27 mouse cellular contexts compared by ENCODE assay signal in the genomic region with DNA sequence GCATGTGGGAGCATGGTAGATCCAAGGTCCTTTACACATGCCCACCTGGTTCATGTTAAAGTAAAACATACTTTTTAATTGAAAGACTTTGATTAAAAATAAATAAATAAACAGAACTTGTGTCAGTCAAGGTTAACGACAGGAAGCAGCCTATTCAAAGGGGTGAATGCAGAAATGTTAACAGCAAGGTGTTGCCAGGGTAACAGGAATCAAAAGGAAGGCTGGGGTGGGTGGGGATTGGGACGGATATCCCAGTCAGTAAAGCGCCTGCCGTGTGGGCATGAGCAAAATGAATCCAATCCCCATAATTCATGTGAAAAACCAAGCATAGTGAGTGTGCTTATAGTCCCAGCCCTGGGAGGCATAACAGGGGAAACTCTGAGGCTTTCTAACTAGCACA.
"Had no signal": no experiment of that assay in that cellular context is flagged by ENCODE, and none has a peak within 500 bp of the region (broad histone marks: within the 10 kb centered on the region; RNA-seq: fewer than 3 reads in every experiment).

No protein-coding gene starts in this region.

- DNase-seq: gastrocnemius, adult 2 months; gastrocnemius, postnatal 10 days; gastrocnemius, postnatal 25 days; heart, adult 18-20 months; heart, postnatal 10 days; heart, postnatal 4 days; kidney, adult 11 months; kidney, adult 2 months; kidney, adult 9 months; kidney, postnatal 14 days; layer of hippocampus, adult 9-11 months; liver; liver, embryonic 13.5 days had no signal

- H3K4me3 ChIP-seq: gastrocnemius, adult 2 months; heart, embryonic 10.5 days; heart, embryonic 12.5 days; hindbrain, embryonic 10.5 days; hindbrain, embryonic 12.5 days; kidney, embryonic 15.5 days; left cerebral cortex, adult 2 months; limb, embryonic 10.5 days; limb, embryonic 12.5 days; liver, embryonic 13.5 days; liver, embryonic 15.5 days had no signal

- ATAC-seq: hindbrain, embryonic 16.5 days; intestine, embryonic 16.5 days had no signal

- H3K27ac ChIP-seq: gastrocnemius, adult 2 months; heart, embryonic 10.5 days; hindbrain, embryonic 10.5 days; hindbrain, embryonic 12.5 days; hindbrain, embryonic 14.5 days; kidney, embryonic 15.5 days; kidney, postnatal 0 days; left cerebral cortex, adult 2 months; limb, embryonic 10.5 days; limb, embryonic 12.5 days; liver, embryonic 13.5 days; liver, embryonic 15.5 days had no signal

- H3K9ac ChIP-seq: heart, embryonic 12.5 days; hindbrain, embryonic 12.5 days; hindbrain, embryonic 14.5 days; kidney, embryonic 15.5 days; limb, embryonic 12.5 days; liver, embryonic 13.5 days; liver, embryonic 15.5 days had no signal

- H3K36me3 ChIP-seq: heart, embryonic 10.5 days; heart, embryonic 12.5 days; hindbrain, embryonic 10.5 days; hindbrain, embryonic 12.5 days; kidney, embryonic 15.5 days; limb, embryonic 10.5 days; limb, embryonic 12.5 days; liver, embryonic 13.5 days; liver, embryonic 15.5 days had no signal

- H3K4me1 ChIP-seq: heart, embryonic 10.5 days; heart, embryonic 12.5 days; hindbrain, embryonic 12.5 days; kidney, embryonic 15.5 days; limb, embryonic 10.5 days; limb, embryonic 12.5 days; liver, embryonic 13.5 days; liver, embryonic 15.5 days had no signal

- H3K27me3 ChIP-seq: heart, embryonic 12.5 days; hindbrain, embryonic 12.5 days; kidney, embryonic 15.5 days; limb, embryonic 12.5 days; liver, embryonic 13.5 days; liver, embryonic 15.5 days had no signal

- H3K4me2 ChIP-seq: heart, embryonic 12.5 days; hindbrain, embryonic 12.5 days; hindbrain, embryonic 14.5 days; kidney, embryonic 15.5 days; limb, embryonic 12.5 days; liver, embryonic 11.5 days; liver, embryonic 13.5 days; liver, embryonic 15.5 days had no signal

- H3K9me3 ChIP-seq: heart, embryonic 10.5 days; hindbrain, embryonic 10.5 days; hindbrain, embryonic 12.5 days; kidney, embryonic 15.5 days; limb, embryonic 10.5 days; limb, embryonic 12.5 days had no signal
